Mouse (Mus musculus) frontal cortex, postnatal 10 days (tissue): Measurements from ENCODE around the gene Vwa8.

ENCODE experiments used
- DNase-seq, 2 experiments: peaks; one replicate each; pipeline ENCODE4 v3.0.0; 2022; ENCODE audit warnings: low spot score in 2 of 2, mixed read lengths in 1 of 2

The Vwa8 gene

GRCm38 (mm10) chr14:79226056-79226455 is 377.2 kb downstream of the Vwa8 start:
- DNase-seq = no peak

- DNase-seq = no peak
Observed at GRCm38 (mm10) chr14:79226741-79227140, 377.9 kb downstream of the Vwa8 start.

- no peak for DNase-seq
Observed at GRCm38 (mm10) chr14:79227955-79228354, 379.1 kb downstream of the Vwa8 start.

- DNase-seq = no peak
Observed at GRCm38 (mm10) chr14:79231677-79232076, 382.8 kb downstream of the Vwa8 start.

GRCm38 (mm10) chr14:79233697-79234096 is 384.8 kb downstream of the Vwa8 start:
- no peak for DNase-seq

- no peak for DNase-seq
Observed at GRCm38 (mm10) chr14:79234513-79234912, 385.7 kb downstream of the Vwa8 start.

GRCm38 (mm10) chr14:79235157-79235556 is 386.3 kb downstream of the Vwa8 start:
- DNase-seq = no peak

- DNase-seq = no peak
Observed at GRCm38 (mm10) chr14:79236261-79236660, 387.4 kb downstream of the Vwa8 start.

- DNase-seq = peak; percentile 32 to 56
Observed at GRCm38 (mm10) chr14:79239402-79239801, 390.6 kb downstream of the Vwa8 start.

- no peak for DNase-seq
Observed at GRCm38 (mm10) chr14:79241057-79241570, 392.3 kb downstream of the Vwa8 start.

GRCm38 (mm10) chr14:79241656-79242385 is 393.0 kb downstream of the Vwa8 start:
- DNase-seq = no peak

GRCm38 (mm10) chr14:79242386-79242720 is 393.5 kb downstream of the Vwa8 start:
- no peak for DNase-seq

GRCm38 (mm10) chr14:79243038-79243883 is 394.4 kb downstream of the Vwa8 start:
- DNase-seq = no peak

GRCm38 (mm10) chr14:79244571-79244970 is 395.7 kb downstream of the Vwa8 start:
- DNase-seq = no peak

- no peak for DNase-seq
Observed at GRCm38 (mm10) chr14:79251727-79252285, 403.0 kb downstream of the Vwa8 start.
